Mouse (Mus musculus): ENCODE results near the gene Lman2.

Lman2 gene

GRCm38 (mm10) chr13:55370234-55370633 is 7.7 kb upstream of the Lman2 start:
- DNase-seq, result no peak

- no peak for DNase-seq
These were observed 7.0 kb upstream of the Lman2 start, which contains the start of gene Rgs14 for GRCm38 (mm10) chr13:55369531-55370114. Gene Rgs14, plus strand, starts transcription at chr13:55369732.

GRCm38 (mm10) chr13:55368401-55368800 is 5.8 kb upstream of the Lman2 start:
- no peak for DNase-seq

GRCm38 (mm10) chr13:55361974-55362452 is 570 bp downstream of the Lman2 start:
- peak in 1 of 2 experiments; percentile 47 for DNase-seq

GRCm38 (mm10) chr13:55361145-55361544 is 1.4 kb downstream of the Lman2 start:
- DNase-seq, result no peak

- DNase-seq, result no peak
These were observed 15.8 kb downstream of the Lman2 start for GRCm38 (mm10) chr13:55346745-55347144.

GRCm38 (mm10) chr13:55344286-55344685 is 18.3 kb downstream of the Lman2 start:
- no peak for DNase-seq

GRCm38 (mm10) chr13:55342469-55342868 is 20.1 kb downstream of the Lman2 start:
- DNase-seq, result no peak

- DNase-seq, result no peak
These were observed 23.3 kb downstream of the Lman2 start for GRCm38 (mm10) chr13:55339259-55339658.

GRCm38 (mm10) chr13:55338131-55339054 is 24.2 kb downstream of the Lman2 start:
- DNase-seq, result peak; percentile 57 to 68

- no peak for DNase-seq
These were observed 25.1 kb downstream of the Lman2 start for GRCm38 (mm10) chr13:55337341-55337975.

- DNase-seq, result no peak
These were observed 26.9 kb downstream of the Lman2 start for GRCm38 (mm10) chr13:55335701-55336100.

GRCm38 (mm10) chr13:55332331-55332730 is 30.3 kb downstream of the Lman2 start:
- DNase-seq, result no peak

- no peak for DNase-seq
These were observed 31.8 kb downstream of the Lman2 start for GRCm38 (mm10) chr13:55330567-55331400.

GRCm38 (mm10) chr13:55329683-55330566 is 32.7 kb downstream of the Lman2 start, which contains the start of gene Mxd3:
Gene Mxd3, minus strand, starts transcription at chr13:55329823.
- peak; percentile 87 to 91 for DNase-seq

GRCm38 (mm10) chr13:55329109-55329682 is 33.4 kb downstream of the Lman2 start:
- DNase-seq, result peak; percentile 64 to 73

- no peak for DNase-seq
These were observed 33.9 kb downstream of the Lman2 start for GRCm38 (mm10) chr13:55328641-55329040.

- no peak for DNase-seq
These were observed 34.4 kb downstream of the Lman2 start for GRCm38 (mm10) chr13:55328171-55328570.

GRCm38 (mm10) chr13:55327633-55328032 is 35.0 kb downstream of the Lman2 start:
- peak; percentile 91 to 92 for DNase-seq

- no peak for DNase-seq
These were observed 35.4 kb downstream of the Lman2 start for GRCm38 (mm10) chr13:55327169-55327568.

GRCm38 (mm10) chr13:55325596-55325995 is 37.0 kb downstream of the Lman2 start:
- no peak for DNase-seq
